Mouse (Mus musculus): ENCODE measurements around the gene Atp2a1.

DNA sequence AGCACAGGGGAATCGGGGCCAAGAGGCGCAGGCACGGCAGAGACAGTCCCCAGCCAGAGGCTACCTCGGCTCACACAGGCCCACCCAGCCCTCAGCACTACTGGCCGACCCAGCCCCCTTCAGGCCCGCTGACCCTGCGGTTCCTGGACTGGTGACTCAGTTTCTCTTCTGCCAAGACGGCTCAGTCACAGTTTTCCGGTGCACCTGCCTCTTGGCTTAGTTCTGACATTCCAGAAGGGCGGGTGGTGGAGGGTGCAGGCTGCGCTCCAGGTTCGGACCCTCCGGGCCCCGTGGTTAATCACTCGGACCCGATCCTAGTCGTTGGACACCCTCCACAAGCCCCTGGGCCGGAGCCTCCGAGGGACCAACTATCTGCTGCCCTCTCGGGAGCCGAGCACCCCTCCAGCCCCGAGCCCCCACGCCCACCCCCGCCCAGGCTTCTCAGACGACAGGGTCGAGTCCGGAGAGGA lies 11.6 kb upstream of the Atp2a1 start:
- TF ChIP-seq CTCF (IDR thresholded peaks at IDR 0.05; ENCODE audit: low read depth, low read length) = no peak
- no peak for TF ChIP-seq POLR2A (IDR thresholded peaks at IDR 0.05; ENCODE audit: borderline replicate concordance, low read depth, low read length)
